Mouse (Mus musculus) testis, adult 2 months (tissue): ENCODE data around the gene Trappc10.

Source experiments
- CTCF ChIP-seq: fragments of 200-500 bp; IDR thresholded peaks from 2 replicates; pipeline ENCODE4 v1.5.1; 2012; ENCODE audit warnings: low read depth, mild to moderate bottlenecking, inconsistent platforms, low read length, moderate library complexity; ENCODE audit not compliant: control insufficient read depth, insufficient read depth, insufficient replicate concordance
- POLR2A ChIP-seq: fragments of 200-500 bp; IDR thresholded peaks from 2 replicates; pipeline ENCODE4 v1.6.1; 2012; ENCODE audit warnings: low read depth, mild to moderate bottlenecking, inconsistent platforms, low read length, moderate library complexity; ENCODE audit not compliant: control insufficient read depth

- TF ChIP-seq POLR2A (no peak), CTCF (no peak)
Observed at GRCm38 (mm10) chr10:78162646-78163045, 81.8 kb downstream of the Trappc10 start.
